Mouse (Mus musculus): ENCODE measurements around the gene Vnn3. TPM values are rescaled to one million over a fixed set of nuclear protein-coding genes. Genes with fewer than 3 reads are reported as not detected.

The Vnn3 gene
- polyA plus RNA-seq, 1 experiment, result 0.12 TPM

- no peak for DNase-seq (ENCODE audit: extremely low spot score in 1 of 2, low spot score in 1 of 2)
Measured at GRCm38 (mm10) chr10:23886060-23886459, 34.8 kb downstream of the Vnn3 start.

- DNase-seq (ENCODE audit: extremely low spot score in 1 of 2, low spot score in 1 of 2), result no peak
Measured at GRCm38 (mm10) chr10:23892987-23893386, 41.7 kb downstream of the Vnn3 start.

- DNase-seq (ENCODE audit: extremely low spot score in 1 of 2, low spot score in 1 of 2), result no peak
Measured at GRCm38 (mm10) chr10:23894601-23895349, 43.5 kb downstream of the Vnn3 start, which contains the start of gene Vnn1. Gene Vnn1 (plus strand): TSS chr10:23894688.

GRCm38 (mm10) chr10:23895376-23895775, 44.1 kb downstream of the Vnn3 start:
- DNase-seq (ENCODE audit: extremely low spot score in 1 of 2, low spot score in 1 of 2), result no peak

- no peak for DNase-seq (ENCODE audit: extremely low spot score in 1 of 2, low spot score in 1 of 2)
Measured at GRCm38 (mm10) chr10:23901119-23901518, 49.9 kb downstream of the Vnn3 start.

- no peak for DNase-seq (ENCODE audit: extremely low spot score in 1 of 2, low spot score in 1 of 2)
Measured at GRCm38 (mm10) chr10:23905661-23906060, 54.4 kb downstream of the Vnn3 start.

Other genes with a start within 250 kb of the Vnn3 start
- gene Rps12, start 64.2 kb upstream of the Vnn3 start, polyA plus RNA-seq (2012; rRNA removed), result 1,411 and 1,452 TPM in 2 replicates
- gene Slc18b1, start 54.5 kb upstream of the Vnn3 start, polyA plus RNA-seq (2012; rRNA removed), result 20.6 and 29.9 TPM in 2 replicates
- 0.50 and 0.61 TPM in 2 replicates for gene Vnn1, start 43.2 kb downstream of the Vnn3 start, polyA plus RNA-seq (2012; rRNA removed)
- not detected in 2 replicates for gene Taar1, start 68.9 kb downstream of the Vnn3 start, polyA plus RNA-seq (2012; rRNA removed)
- not detected in 2 replicates for gene Taar2, start 87.1 kb downstream of the Vnn3 start, polyA plus RNA-seq (2012; rRNA removed)
- not detected in 2 replicates for gene Taar3, start 98.1 kb downstream of the Vnn3 start, polyA plus RNA-seq (2012; rRNA removed)
- gene Taar4, start 109.0 kb downstream of the Vnn3 start, polyA plus RNA-seq (2012; rRNA removed), result not detected in 2 replicates
- not detected in 2 replicates for gene Taar5, start 119.2 kb downstream of the Vnn3 start, polyA plus RNA-seq (2012; rRNA removed)
- not detected in 2 replicates for gene Taar6, start 134.2 kb downstream of the Vnn3 start, polyA plus RNA-seq (2012; rRNA removed)
- not detected in 2 replicates for gene Taar7a, start 142.0 kb downstream of the Vnn3 start, polyA plus RNA-seq (2012; rRNA removed)
- gene Taar7b, start 148.5 kb downstream of the Vnn3 start, polyA plus RNA-seq (2012; rRNA removed), result not detected in 2 replicates
- not detected in 2 replicates for gene Taar7d, start 175.8 kb downstream of the Vnn3 start, polyA plus RNA-seq (2012; rRNA removed)
- gene Taar7e, start 186.2 kb downstream of the Vnn3 start, polyA plus RNA-seq (2012; rRNA removed), result not detected in 2 replicates
- not detected in 2 replicates for gene Taar7f, start 198.0 kb downstream of the Vnn3 start, polyA plus RNA-seq (2012; rRNA removed)
- not detected in 2 replicates for gene Taar8a, start 225.0 kb downstream of the Vnn3 start, polyA plus RNA-seq (2012; rRNA removed)
- gene Taar8b, start 240.8 kb downstream of the Vnn3 start, polyA plus RNA-seq (2012; rRNA removed), result not detected in 2 replicates

Measured in frontal cortex, adult 2 months (tissue).